Mouse (Mus musculus) gastrocnemius, adult 2 months (tissue): ENCODE data around the gene Gls. TPM values are rescaled to one million over a fixed set of nuclear protein-coding genes. Genes with fewer than 3 reads are reported as not detected.

Experiments used
- DNase-seq: peaks from one replicate; pipeline ENCODE4 v3.0.0; 2022
- H3K27ac ChIP-seq: fragments of 200-600 bp; 2 replicates; pipeline ENCODE4 v1.8.1; 2022; ENCODE audit warnings: mild to moderate bottlenecking
- H3K4me3 ChIP-seq: fragments of 200-600 bp; 2 replicates; pipeline ENCODE4 v1.8.1; 2022; ENCODE audit warnings: mild to moderate bottlenecking, moderate library complexity
- CTCF ChIP-seq: fragments of 200-600 bp; IDR thresholded peaks from 2 replicates; pipeline ENCODE4 v1.8.1; 2022; ENCODE audit warnings: antibody characterized with exemption, mild to moderate bottlenecking, moderate library complexity
- intact Hi-C: fragments of 180-260 bp; cut with DNase I; formaldehyde crosslinking; loops from one replicate; pipeline ENCODE4 v1.15.1; 2025
- total RNA-seq, 2 experiments: library from RNA; stranded (reverse); gene quantifications; 2 replicates each; pipeline ENCODE4 v1.2.3; 2021

The Gls gene
- total RNA-seq, 2 experiments from 2014 or later = 57.3 to 88.0 TPM

DNA sequence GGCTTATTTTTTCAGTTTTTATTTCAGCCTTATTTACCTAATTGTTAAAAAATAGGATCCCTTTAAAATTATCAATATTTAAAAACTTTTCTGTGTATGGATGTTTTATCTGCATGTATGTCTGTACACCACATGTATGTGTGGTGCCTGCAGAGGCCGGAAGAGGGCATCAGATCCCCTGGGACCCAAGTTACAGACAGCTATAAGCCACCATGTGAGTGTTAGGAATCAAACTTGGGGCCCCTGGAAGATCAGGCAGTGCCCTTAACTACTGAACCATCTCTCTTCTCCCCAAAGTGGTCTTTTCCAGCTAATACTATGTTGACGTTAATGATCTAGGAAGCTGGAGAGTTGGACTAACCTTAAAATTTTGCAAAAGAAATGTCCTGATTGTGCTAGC lies 85.6 kb downstream of the Gls start:
- Histone ChIP-seq H3K27ac (no peak overlapping the region), H3K4me3 (no peak overlapping the region)
- intact Hi-C loops = no loop called here
- no peak for DNase-seq
- peak; percentile 15; the same call in 1 of the 2 replicates for TF ChIP-seq CTCF

DNA sequence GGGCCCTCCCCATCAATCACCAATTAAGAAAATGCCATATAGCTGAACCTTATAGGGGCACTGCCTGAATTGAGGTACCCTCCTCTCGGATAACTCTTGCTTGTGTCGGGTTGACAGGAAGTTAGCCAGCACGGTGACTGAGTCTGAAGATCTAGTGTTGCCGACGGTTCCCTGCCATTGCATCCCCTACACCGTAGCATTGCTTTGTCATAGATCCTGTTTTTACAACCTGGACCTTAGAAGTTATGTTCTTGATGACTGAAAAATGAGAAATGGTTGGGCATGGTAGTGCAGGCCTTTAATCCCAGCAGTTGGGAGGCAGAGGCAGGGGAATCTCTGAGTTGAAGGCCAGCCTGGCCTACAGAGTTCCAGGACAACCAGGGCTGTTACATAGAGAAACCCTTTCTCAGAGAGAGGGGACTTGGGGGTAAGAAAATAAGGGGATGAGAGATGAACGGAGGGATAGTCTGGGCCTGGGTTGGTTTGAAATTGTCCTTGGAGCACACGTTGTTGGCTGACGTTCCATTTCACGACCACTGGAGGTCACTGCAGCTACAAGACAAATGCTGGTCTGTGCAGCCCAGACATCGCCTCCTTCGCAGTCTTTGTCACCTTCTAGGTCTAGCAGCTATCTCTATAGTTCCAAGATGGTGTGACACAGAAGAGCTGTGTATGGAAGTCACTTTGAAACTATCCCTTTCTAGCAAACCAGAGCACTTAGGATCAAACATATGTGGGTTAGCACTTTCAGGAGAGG lies 86.6 kb downstream of the Gls start:
- DNase-seq = peak; percentile 69
- Histone ChIP-seq H3K27ac (no peak overlapping the region), H3K4me3 (no peak overlapping the region)
- intact Hi-C loops = loop anchor here (1.0 kb wide), 2 partner anchors 121 to 156 kb away; no protein-coding TSS in a partner anchor
- TF ChIP-seq CTCF = peak; percentile 82

DNA sequence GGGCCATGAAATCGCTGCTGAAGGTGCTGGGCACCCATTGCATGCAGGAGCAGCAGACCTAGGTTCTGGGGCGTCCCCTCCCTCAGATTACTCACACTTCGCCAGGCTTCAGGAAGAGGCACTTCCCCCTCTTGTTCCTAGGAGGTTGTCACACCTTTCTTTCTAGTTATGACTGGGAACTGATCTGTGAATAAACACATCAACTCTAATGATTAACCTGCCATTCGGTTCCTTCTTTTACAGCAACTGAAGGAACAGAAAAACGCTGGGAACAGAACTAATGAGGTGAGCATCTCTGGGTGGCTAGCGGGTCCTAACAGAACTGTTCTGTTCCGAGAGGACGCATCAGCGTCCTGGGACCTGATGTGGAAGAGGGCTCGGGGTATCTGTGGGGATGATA lies 88.1 kb downstream of the Gls start:
- no peak overlapping the region for H3K27ac ChIP-seq
- no peak for DNase-seq
- no peak overlapping the region for H3K4me3 ChIP-seq
- TF ChIP-seq CTCF = no peak
- intact Hi-C loops = no loop called here

DNA sequence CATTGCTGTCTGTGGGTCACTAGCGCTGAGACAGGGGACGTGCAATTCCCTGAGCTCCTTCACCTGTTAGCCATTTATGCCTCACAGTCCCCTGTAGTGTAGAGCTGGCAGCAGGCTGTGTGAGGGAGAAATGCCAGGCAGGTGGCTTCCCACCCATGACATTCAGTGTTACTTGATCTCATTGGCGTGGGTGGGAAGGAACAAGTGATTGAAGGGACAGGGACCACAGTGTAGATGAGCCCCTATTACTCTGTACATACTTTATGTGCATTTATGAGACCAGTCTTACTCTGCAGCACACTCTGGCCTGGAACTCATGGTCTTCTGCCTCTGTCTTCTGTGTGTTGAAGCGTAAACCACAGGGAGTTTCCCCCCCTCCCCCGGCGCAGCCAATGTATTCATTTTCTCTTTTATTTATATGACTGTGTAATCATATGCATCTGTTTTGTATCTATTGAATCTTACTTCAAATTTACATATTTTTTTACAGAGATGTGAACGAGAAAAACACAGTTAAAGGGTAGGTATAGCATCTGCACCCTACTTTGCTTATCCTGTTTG lies 89.4 kb downstream of the Gls start:
- Histone ChIP-seq H3K4me3 (no peak overlapping the region), H3K27ac (no peak overlapping the region)
- intact Hi-C loops = no loop called here
- TF ChIP-seq CTCF = no peak
- DNase-seq = no peak

DNA sequence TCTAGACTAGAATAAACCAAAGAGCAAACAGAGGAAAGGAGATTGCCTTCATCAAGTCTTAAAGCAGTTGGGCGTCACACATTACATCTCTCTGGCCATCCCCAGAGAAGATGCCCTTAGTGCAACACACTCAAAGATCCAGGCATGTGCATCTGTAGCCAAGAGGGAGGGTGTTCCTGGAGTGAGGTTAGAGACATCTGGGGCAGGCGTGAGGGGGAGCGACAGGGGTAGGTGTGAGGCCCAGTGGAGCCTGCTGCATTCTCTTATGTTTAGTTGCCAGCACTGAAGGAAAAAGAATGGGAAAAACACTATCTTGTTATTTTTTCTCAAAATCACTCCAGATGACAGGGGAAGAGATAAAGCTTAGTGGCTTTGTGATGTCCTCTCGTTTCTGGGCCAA lies 89.8 kb downstream of the Gls start:
- no peak overlapping the region for H3K27ac ChIP-seq
- no peak overlapping the region for H3K4me3 ChIP-seq
- intact Hi-C loops = no loop called here
- no peak for DNase-seq
- no peak for TF ChIP-seq CTCF

DNA sequence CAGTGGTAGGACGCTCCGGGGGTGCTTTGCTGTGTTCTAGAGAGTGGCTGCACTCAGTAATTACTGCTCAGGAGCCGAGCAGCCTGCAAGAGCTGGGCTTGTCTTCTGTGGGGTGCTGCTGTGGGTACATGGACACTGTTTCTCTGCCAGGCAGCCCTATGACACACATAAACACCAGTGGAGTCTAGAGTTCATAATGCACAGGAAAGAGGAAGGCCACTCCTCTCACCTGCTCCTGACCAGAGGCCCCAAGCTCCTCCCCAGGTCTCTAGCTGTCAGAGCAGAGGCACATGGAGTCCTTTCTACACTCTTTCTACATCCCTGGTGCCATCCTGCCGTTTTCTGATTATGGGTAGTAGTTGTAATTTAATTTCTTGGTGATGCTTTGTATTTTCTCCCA lies 90.9 kb downstream of the Gls start:
- no peak for DNase-seq
- Histone ChIP-seq H3K27ac (no peak overlapping the region), H3K4me3 (no peak overlapping the region)
- TF ChIP-seq CTCF = no peak
- intact Hi-C loops = no loop called here

DNA sequence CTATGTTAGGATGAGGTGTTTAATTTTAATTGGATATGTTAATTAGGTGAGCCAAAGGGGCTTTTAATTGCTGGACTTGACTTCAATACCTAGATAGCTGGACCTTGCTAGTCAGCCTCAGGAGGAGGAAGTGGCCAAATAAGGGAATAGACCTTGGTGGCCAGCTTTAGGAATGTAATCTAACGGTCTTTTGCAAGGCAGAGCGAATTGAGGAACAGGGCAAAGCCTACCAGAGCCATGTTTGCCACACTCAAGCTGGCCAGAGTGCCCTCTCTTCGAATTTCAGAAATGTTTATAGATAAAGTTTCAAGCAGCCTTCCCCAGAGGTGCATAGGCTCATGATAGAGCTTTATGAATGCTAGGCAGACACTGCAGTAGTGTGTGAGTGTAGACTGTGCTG lies 91.5 kb downstream of the Gls start:
- intact Hi-C loops = no loop called here
- no peak for DNase-seq
- H3K27ac ChIP-seq = no peak overlapping the region
- no peak overlapping the region for H3K4me3 ChIP-seq
- no peak for TF ChIP-seq CTCF

DNA sequence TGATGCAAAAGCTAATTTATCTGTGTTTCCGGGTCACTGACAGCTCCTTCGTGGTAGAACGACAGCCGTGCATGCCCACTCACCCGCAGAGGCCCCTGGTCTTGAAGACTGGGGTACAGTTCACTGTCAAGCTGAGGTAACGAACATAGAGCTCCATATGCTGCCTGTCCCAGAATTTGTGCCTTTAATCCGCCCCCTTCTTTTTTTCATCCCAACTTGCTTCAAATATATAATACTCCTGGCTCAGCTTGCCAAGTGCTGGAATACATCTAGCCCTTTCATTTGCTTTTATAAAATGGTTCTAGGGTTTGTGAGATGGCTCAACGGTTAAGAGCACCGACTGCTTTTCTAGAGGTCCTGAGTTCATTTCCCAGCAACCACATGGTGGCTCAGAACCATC lies 92.5 kb downstream of the Gls start:
- no peak for TF ChIP-seq CTCF
- intact Hi-C loops = no loop called here
- H3K27ac ChIP-seq = no peak overlapping the region
- no peak overlapping the region for H3K4me3 ChIP-seq
- no peak for DNase-seq

DNA sequence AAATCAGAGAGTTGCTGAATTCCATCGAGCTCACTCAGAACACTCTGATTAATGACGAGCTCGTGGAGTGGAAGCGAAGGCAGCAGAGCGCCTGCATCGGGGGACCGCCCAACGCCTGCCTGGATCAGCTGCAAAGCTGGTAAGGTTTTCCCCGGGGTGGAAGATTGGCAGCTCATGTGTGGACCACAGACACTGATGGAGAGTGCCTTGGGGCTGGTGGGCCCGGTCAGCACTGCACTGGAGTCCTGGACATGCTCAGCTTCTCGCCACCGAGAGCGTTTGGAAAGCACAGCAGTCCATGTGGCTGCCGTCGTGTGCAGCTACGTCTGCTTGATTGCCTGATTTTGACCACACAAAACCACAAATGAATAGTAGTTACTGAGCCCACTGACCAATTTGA lies 95.7 kb downstream of the Gls start:
- intact Hi-C loops = no loop called here
- H3K27ac ChIP-seq = no peak overlapping the region
- H3K4me3 ChIP-seq = no peak overlapping the region
- no peak for TF ChIP-seq CTCF
- DNase-seq = no peak

DNA sequence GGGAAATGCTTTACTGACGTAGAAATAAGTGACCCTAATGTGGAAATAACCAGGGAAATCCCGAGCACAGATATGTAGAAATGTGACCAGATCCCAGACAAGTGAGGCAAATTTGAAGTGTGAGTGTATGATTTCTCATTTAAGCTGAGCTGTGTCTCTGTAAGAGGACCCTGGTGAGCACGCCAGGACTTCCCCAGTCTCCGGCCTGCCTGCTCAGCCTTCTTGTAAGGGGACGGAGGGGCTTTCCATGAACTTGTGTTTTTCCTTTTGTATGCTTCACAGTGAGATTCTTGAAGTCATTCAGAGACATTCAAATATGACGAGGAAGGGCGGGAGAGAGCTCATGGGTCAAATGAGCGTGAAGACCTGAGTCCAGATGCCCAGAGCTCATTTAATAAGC lies 99.8 kb downstream of the Gls start:
- Histone ChIP-seq H3K27ac (no peak overlapping the region), H3K4me3 (no peak overlapping the region)
- intact Hi-C loops = no loop called here
- no peak for TF ChIP-seq CTCF
- DNase-seq = no peak

DNA sequence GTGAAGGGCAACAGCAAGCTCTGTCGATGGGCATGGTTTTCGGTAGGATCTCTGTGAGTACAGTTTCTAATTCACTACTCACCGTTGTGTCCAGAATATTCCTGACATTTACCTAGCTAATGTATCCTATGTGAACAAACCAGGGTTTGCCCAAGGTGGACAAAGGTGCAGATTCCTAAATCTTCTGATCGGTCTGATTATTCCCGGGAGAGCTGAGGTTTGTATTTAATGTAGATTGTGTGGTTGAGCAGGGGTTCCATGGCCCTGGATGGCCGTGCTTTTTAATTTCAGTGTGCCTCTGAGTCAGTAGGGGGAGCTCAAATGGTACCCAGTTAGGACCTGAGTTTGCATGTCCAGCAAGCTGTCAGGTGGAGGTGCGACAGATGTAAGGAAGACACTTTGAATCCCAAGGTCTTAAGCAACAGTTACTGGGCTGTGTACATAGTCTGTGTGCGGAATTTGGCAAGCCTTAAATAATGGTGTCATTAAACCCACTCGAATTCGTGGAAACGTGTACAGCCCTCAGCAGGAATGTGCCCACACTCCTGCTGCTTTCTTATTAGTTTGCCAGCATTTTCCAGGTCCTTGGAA lies 101.2 kb downstream of the Gls start:
- intact Hi-C loops = no loop called here

DNA sequence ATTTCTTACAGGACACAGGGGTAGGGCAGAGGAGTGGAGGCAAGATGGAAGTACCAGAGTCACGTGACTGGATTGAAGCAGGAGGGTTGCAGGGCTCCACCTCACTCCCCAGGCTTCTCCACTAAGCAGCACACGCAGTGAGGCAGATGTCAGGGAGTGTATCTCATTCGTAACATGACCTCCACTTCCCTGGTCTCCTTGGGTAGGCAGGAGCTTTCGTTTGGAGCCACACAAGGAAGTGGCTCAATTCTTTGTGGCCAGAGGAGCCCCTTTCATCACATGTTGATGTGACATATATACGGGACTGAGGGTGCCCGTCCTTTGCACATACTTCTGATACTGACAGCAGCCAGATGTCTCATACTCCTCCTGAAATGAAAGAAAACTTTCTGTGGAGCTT lies 103.2 kb downstream of the Gls start:
- Histone ChIP-seq H3K4me3 (no peak overlapping the region), H3K27ac (no peak overlapping the region)
- TF ChIP-seq CTCF = no peak
- intact Hi-C loops = no loop called here
- DNase-seq = no peak

More for the DNA sequence above, 101.2 kb downstream of the Gls start:
- TF ChIP-seq CTCF = peak; percentile 20; the same call in 1 of the 2 replicates
- DNase-seq = no peak
- Histone ChIP-seq H3K27ac (no peak overlapping the region), H3K4me3 (no peak overlapping the region)

DNA sequence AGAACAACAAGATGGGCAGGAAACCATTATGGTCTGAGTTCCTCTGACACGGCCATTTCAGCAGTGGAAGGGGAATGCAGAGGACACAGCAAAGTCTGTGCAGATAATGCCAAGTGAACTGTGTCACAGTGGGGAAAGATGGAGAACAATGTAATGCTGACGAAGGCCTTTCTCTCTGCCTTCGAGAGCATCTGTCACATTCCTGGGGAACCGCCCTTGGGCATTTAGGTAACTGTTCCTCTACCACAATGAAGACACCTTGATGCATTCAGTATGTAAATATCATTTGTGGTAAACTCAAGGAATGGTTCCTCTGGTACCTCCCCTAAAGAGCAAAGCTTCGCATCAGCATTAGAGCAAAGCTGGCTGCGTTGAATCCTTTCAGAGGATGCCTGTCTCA lies 105.7 kb downstream of the Gls start:
- intact Hi-C loops = no loop called here
- DNase-seq = no peak
- no peak overlapping the region for H3K27ac ChIP-seq
- TF ChIP-seq CTCF = no peak
- H3K4me3 ChIP-seq = no peak overlapping the region
